Mouse (Mus musculus) spleen, adult 2 months (tissue): ENCODE data around the gene Gm525.

Experiments used
- CTCF ChIP-seq: fragments of 200-500 bp; IDR thresholded peaks from 2 replicates; pipeline ENCODE4 v1.5.1; 2011; ENCODE audit warnings: mild to moderate bottlenecking, inconsistent platforms; ENCODE audit not compliant: insufficient read depth, insufficient read length, insufficient replicate concordance; ENCODE audit errors: extremely low read depth
- POLR2A ChIP-seq: fragments of 200-500 bp; IDR thresholded peaks from 2 replicates; pipeline ENCODE4 v1.6.1; 2011; ENCODE audit warnings: low read depth, low read length, inconsistent platforms

- TF ChIP-seq CTCF = no peak
- TF ChIP-seq POLR2A = no peak
These were observed 12.3 kb upstream of the Gm525 start for GRCm38 (mm10) chr11:89061362-89061761.
